ENCODE assay signal across 11 mouse cellular contexts in the genomic region with DNA sequence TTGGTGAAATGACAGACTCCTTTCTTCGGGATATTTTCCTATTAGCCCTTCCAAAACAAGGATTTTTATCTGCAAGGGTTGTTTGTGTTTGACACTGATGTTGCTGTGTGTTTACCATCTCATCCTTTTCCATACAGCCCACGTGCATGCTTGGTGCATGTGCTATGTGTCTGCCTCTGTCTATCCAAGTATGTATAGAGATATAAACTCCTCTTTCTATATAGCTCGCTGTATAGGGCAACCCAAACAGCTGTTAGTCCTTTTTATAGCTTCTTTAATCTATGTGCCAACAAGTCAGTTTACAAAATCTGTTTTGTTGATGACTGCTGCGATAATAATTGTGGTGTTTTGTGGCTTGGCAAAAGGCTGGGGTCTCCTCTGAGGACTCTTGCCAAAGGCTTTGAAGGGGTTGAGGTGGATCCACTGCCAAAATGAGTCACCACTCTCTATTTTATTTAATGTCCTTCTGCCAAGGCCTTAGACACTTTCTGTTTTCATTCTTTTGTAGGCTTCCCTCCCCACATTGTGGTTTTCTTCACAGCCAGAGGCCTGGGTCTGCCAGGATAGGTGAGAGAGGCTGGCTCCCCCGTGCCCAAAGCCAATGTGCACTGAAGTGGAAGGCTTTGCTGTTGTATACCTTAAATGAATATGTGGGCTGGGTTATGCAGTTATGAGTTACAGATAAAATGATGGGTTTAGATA.
DNase-seq lines count a peak whose midpoint lies in the region; ATAC-seq and TF ChIP-seq lines count a peak whose summit lies in the region.
"Had no signal": no experiment of that assay in that cellular context is flagged by ENCODE, and none has a peak within 500 bp of the region (broad histone marks: within the 10 kb centered on the region; RNA-seq: fewer than 3 reads in every experiment).

No protein-coding gene starts in this region.

- H3K27ac ChIP-seq in heart, postnatal 0 days (ENCODE audit: low read depth): peak overlapping the region; percentile 31; the same call in 1 of the 2 replicates
- H3K27ac ChIP-seq in heart, adult 2 months: no peak overlapping the region
- 0 out of 2 replicates have a peak overlapping the region, but pooled peaks have one; percentile 51 for H3K27ac ChIP-seq in hindbrain, postnatal 0 days

- H3K79me2 ChIP-seq in heart, adult 2 months (replicated peaks; ENCODE audit: control insufficient read depth, insufficient read depth, low read length): peaks cover 4% of the 10 kb centered on the region

- no peak overlapping the region for H3K9ac ChIP-seq in heart, postnatal 0 days (replicated peaks; ENCODE audit: low read depth, low read length)
- no peak overlapping the region for H3K9ac ChIP-seq in heart, adult 2 months (ENCODE audit: low read depth, low read length)
- no peak overlapping the region for H3K9ac ChIP-seq in hindbrain, postnatal 0 days (replicated peaks; ENCODE audit: low read length)

- intact Hi-C loops in heart, adult 2 months (cut with DNase I): loop anchor here (5.0 kb wide), 1 partner anchor 36 kb away; no protein-coding TSS in a partner anchor

- TF ChIP-seq EP300 in heart, postnatal 0 days (IDR thresholded peaks at IDR 0.05; ENCODE audit: low read depth): no peak
- TF ChIP-seq EP300 in heart, adult 2 months (IDR thresholded peaks at IDR 0.05; ENCODE audit: insufficient read depth, low read depth, low read length): no peak

- ATAC-seq in heart, postnatal 0 days (ENCODE audit: insufficient read depth, low read depth): no peak
- ATAC-seq in hindbrain, postnatal 0 days: peak; percentile 39

- TF ChIP-seq CTCF in heart, postnatal 0 days (IDR thresholded peaks at IDR 0.05; ENCODE audit: low read depth): no peak
- no peak for TF ChIP-seq CTCF in heart, adult 2 months (IDR thresholded peaks at IDR 0.05)
- TF ChIP-seq CTCF in hindbrain, postnatal 0 days (IDR thresholded peaks at IDR 0.05; ENCODE audit: low read depth): no peak

- no peak for DNase-seq in heart, postnatal 0 days (ENCODE audit: low spot score)
- no peak for DNase-seq in heart, adult 2 months
- DNase-seq in 3134 (ENCODE audit: extremely low read depth, insufficient read length, low spot score): peak; percentile 48
- DNase-seq in Muller cell, postnatal 12 days (ENCODE audit: inconsistent ontology term): peak; percentile 91
- DNase-seq in hindbrain, postnatal 0 days (ENCODE audit: low spot score): peak; percentile 67
- no peak for DNase-seq in spleen, postnatal 14 days (ENCODE audit: low spot score in 2 of 2)
- no peak for DNase-seq in thymus, postnatal 25 days
- DNase-seq in spleen, postnatal 10 days (ENCODE audit: low spot score in 2 of 2): no peak
- DNase-seq: cerebellum, adult 11-12 months; retina, postnatal 1 day had no signal

- 66% methylated on average over 5 of the region's 5 CpGs for WGBS in heart, postnatal 0 days
- WGBS in heart, adult 2 months: 50% methylated on average over 5 of the region's 5 CpGs
- WGBS in hindbrain, postnatal 0 days: 38% methylated on average over 5 of the region's 5 CpGs

- H3K27me3 ChIP-seq in heart, postnatal 0 days (ENCODE audit: control insufficient read depth, insufficient read depth, low read length): no peaks in the 10 kb centered on the region
- no peaks in the 10 kb centered on the region for H3K27me3 ChIP-seq in heart, adult 2 months (ENCODE audit: control insufficient read depth, insufficient read depth, low read length)
- H3K27me3 ChIP-seq in hindbrain, postnatal 0 days (ENCODE audit: insufficient read depth, low read length): no peaks in the 10 kb centered on the region
- H3K27me3 ChIP-seq: megakaryocyte, embryonic 14.5 days had no signal

- no peak for TF ChIP-seq POLR2A in heart, adult 2 months (IDR thresholded peaks at IDR 0.05; ENCODE audit: insufficient read depth, low read depth, low read length)

- H3K9me3 ChIP-seq in heart, postnatal 0 days (replicated peaks; ENCODE audit: control insufficient read depth, low read length): no peaks in the 10 kb centered on the region
- H3K9me3 ChIP-seq in hindbrain, postnatal 0 days (ENCODE audit: low read length): no peaks in the 10 kb centered on the region
- H3K9me3 ChIP-seq: megakaryocyte, embryonic 14.5 days had no signal

- no peak overlapping the region for H3K4me3 ChIP-seq in heart, postnatal 0 days (ENCODE audit: low read depth, low read length)
- H3K4me3 ChIP-seq in heart, adult 2 months: no peak overlapping the region
- no peak overlapping the region for H3K4me3 ChIP-seq in hindbrain, postnatal 0 days (ENCODE audit: low read length)
- H3K4me3 ChIP-seq: megakaryocyte, embryonic 14.5 days had no signal

- no peak overlapping the region for H3K4me2 ChIP-seq in heart, postnatal 0 days (ENCODE audit: low read depth, low read length)
- H3K4me2 ChIP-seq in hindbrain, postnatal 0 days (ENCODE audit: low read depth, low read length): no peak overlapping the region

- H3K36me3 ChIP-seq in heart, postnatal 0 days (replicated peaks; ENCODE audit: control insufficient read depth, insufficient read depth, low read length): no peaks in the 10 kb centered on the region
- H3K36me3 ChIP-seq in heart, adult 2 months (ENCODE audit: control insufficient read depth, insufficient read depth, low read length): peaks cover 16% of the 10 kb centered on the region
- H3K36me3 ChIP-seq in hindbrain, postnatal 0 days (ENCODE audit: insufficient read depth, low read length): no peaks in the 10 kb centered on the region

- H3K4me1 ChIP-seq in heart, postnatal 0 days (ENCODE audit: control insufficient read depth, insufficient read depth): peaks cover 34% of the 10 kb centered on the region
- H3K4me1 ChIP-seq in heart, adult 2 months (ENCODE audit: control insufficient read depth, insufficient read depth, low read length): peaks cover 16% of the 10 kb centered on the region
- peaks cover 28% of the 10 kb centered on the region for H3K4me1 ChIP-seq in hindbrain, postnatal 0 days (ENCODE audit: insufficient read depth, low read length)

Comparison
In these comparisons a context has a peak if more than half of its experiments do, and no peak if none do; other contexts are left out.
1. DNase-seq: peak in 3134 (single experiment), Muller cell, postnatal 12 days (single experiment) and hindbrain, postnatal 0 days (single experiment); none in heart, postnatal 0 days (single experiment), heart, adult 2 months (0 of 2), spleen, postnatal 14 days (0 of 2), thymus, postnatal 25 days (single experiment) and spleen, postnatal 10 days (0 of 2).